Mouse (Mus musculus): ENCODE measurements around the gene Olfr311.

The Olfr311 gene

GRCm38 (mm10) chr11:58870961-58871360 lies 31.9 kb downstream of the Olfr311 start:
- DNase-seq (ENCODE audit: low read depth, low spot score) = no peak

GRCm38 (mm10) chr11:58883756-58884155 lies 44.7 kb downstream of the Olfr311 start:
- no peak for DNase-seq (ENCODE audit: low read depth, low spot score)

GRCm38 (mm10) chr11:58890511-58890910 lies 51.5 kb downstream of the Olfr311 start:
- no peak for DNase-seq (ENCODE audit: low read depth, low spot score)
